ENCODE assay signal across 8 mouse cellular contexts in the genomic region with DNA sequence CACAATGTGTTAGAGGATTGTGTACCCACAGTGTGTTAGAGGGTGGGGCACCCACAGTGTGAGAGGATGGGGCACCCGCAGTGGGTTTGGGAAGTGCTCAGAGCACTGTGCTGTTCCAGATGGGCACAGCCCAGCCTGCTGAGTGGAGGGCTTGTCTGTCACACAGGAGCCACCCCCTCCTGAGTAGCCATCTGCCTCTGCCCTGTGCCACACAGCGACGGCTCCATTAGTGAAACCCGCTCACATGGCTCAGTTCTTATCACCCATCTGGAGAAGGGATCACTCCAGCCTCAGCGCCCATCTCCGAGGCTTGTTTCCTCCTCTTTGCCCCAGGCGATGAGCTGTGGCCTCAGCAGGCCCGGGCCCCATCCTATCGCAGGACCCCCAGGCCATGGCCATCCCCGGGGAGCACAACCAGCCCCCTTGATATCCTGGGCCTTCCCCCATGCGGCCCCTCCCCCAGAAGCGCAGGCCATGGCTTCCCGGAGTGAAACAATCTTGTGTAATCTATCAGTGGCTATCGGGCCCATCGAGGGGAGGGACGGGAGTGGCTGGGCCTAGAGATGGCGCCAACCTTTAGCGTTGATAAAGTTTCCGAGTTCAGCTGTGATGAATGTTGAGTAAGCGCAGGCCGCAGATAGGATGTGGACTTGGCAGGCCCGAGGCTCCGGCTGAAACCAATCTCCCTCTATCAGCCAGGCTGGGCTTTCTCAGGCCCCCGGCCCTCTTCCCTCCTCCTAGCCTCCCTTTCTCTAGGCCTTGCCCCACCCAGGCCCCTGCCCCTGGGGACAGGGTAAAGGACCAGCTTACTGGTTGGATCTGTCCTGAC. TPM values are rescaled to one million over a fixed set of nuclear protein-coding genes. Genes with fewer than 3 reads are reported as not detected.
A peak's percentile ranks its signal among the peaks of the same experiment; 100 is the strongest.
DNase-seq lines count a peak whose midpoint lies in the region; ATAC-seq and TF ChIP-seq lines count a peak whose summit lies in the region.

No protein-coding gene starts in this region.

- WGBS in kidney, adult 2 months: 58% methylated on average over 24 of the region's 24 CpGs
- WGBS in heart, embryonic 14.5 days: 13% methylated on average over 24 of the region's 24 CpGs

- peak overlapping the region; percentile 32 for H3K4me2 ChIP-seq in heart, embryonic 14.5 days (ENCODE audit: low read length)

- TF ChIP-seq POLR2A in kidney, adult 2 months (IDR thresholded peaks at IDR 0.05; ENCODE audit: low read depth, low read length): no peak

- no peaks in the 10 kb centered on the region for H3K36me3 ChIP-seq in kidney, adult 2 months (ENCODE audit: control insufficient read depth, insufficient read depth, low read length)
- H3K36me3 ChIP-seq in heart, embryonic 14.5 days (ENCODE audit: control insufficient read depth, insufficient read depth, low read length): peaks cover 10% of the 10 kb centered on the region

- peak overlapping the region; percentile 58; the same call in 1 of the 2 replicates for H3K9ac ChIP-seq in heart, embryonic 14.5 days (ENCODE audit: low read length)

- H3K4me3 ChIP-seq in kidney, adult 2 months (ENCODE audit: insufficient read depth, low read depth, low read length): no peak overlapping the region
- no peak overlapping the region for H3K4me3 ChIP-seq in heart, embryonic 14.5 days (ENCODE audit: control insufficient read depth in 1 of 2, insufficient read depth in 1 of 2, low read depth in 1 of 2, low read length in 2 of 2)
- H3K4me3 ChIP-seq in layer of hippocampus, adult 2 months: no peak overlapping the region

- H3K27ac ChIP-seq in kidney, adult 2 months (ENCODE audit: insufficient read depth, low read depth, low read length): no peak overlapping the region
- peak overlapping the region; percentile 79 to 92 for H3K27ac ChIP-seq in heart, embryonic 14.5 days (replicated peaks in 1 of 2; ENCODE audit: control insufficient read depth in 1 of 2, insufficient read depth in 1 of 2, low read depth in 2 of 2, low read length in 2 of 2)
- H3K27ac ChIP-seq in layer of hippocampus, adult 2 months: peak overlapping the region; percentile 87

- no peaks in the 10 kb centered on the region for H3K27me3 ChIP-seq in kidney, adult 2 months (replicated peaks; ENCODE audit: control insufficient read depth, insufficient read depth, low read length)
- no peaks in the 10 kb centered on the region for H3K27me3 ChIP-seq in heart, embryonic 14.5 days (ENCODE audit: control insufficient read depth, insufficient read depth, low read length)

- TF ChIP-seq CTCF in kidney, adult 2 months (conservative IDR thresholded peaks at IDR 0.05; ENCODE audit: insufficient read depth, insufficient read length, low read depth, low read length): no peak
- TF ChIP-seq CTCF in layer of hippocampus, adult 2 months (conservative IDR thresholded peaks at IDR 0.05): no peak

- peak; percentile 29 for DNase-seq in kidney, adult 2 months
- DNase-seq in kidney, adult 11 months: no peak
- peak; percentile 71 to 79 for DNase-seq in cerebellum, postnatal 36 days
- DNase-seq in layer of hippocampus, adult 2 months (ENCODE audit: low spot score in 2 of 2): peak; percentile 63 to 69
- no peak for DNase-seq in spleen, postnatal 14 days (ENCODE audit: low spot score in 2 of 2)
- DNase-seq in spleen, adult 12 weeks (ENCODE audit: low spot score): no peak

- peaks cover 3% of the 10 kb centered on the region; the same call in 1 of the 2 replicates for H3K4me1 ChIP-seq in kidney, adult 2 months (ENCODE audit: control insufficient read depth, insufficient read depth, low read length)
- peaks cover 92 to 95% of the 10 kb centered on the region in 2 experiments for H3K4me1 ChIP-seq in heart, embryonic 14.5 days (ENCODE audit: control insufficient read depth in 2 of 2, insufficient read depth in 2 of 2, low read length in 2 of 2)

- peak; percentile 36; the same call in 1 of the 2 replicates for ATAC-seq in heart, embryonic 14.5 days (ENCODE audit: insufficient number of reproducible peaks, insufficient read depth, low FRiP score, low read depth)
- peak; percentile 40 for ATAC-seq in megakaryocyte progenitor cell, adult 5-6 weeks (replicated peaks; ENCODE audit: poor library complexity)

- H3K9me3 ChIP-seq in heart, embryonic 14.5 days (ENCODE audit: control insufficient read depth, low read length): no peaks in the 10 kb centered on the region

RNA-seq across cellular contexts. Expression of gene Zfpm1, which starts 14.4 kb away (rescaled TPM):
- polyA plus RNA-seq in kidney, adult 2 months (2012; rRNA removed): 9.7 and 11.8 TPM in 2 replicates
- polyA plus RNA-seq in heart, embryonic 14.5 days (2014; fragmentation: Nextera tagmentation; extraction: Ambion mirVana): 4.4 and 6.1 TPM in 2 replicates
- total RNA-seq in layer of hippocampus, adult 2 months (2021): 10 to 100 TPM; 45.1 to 45.6 TPM
- total RNA-seq in megakaryocyte progenitor cell, adult 5-6 weeks (2015): 12.2 and 21.6 TPM in 2 replicates
- total RNA-seq in megakaryocyte progenitor cell, adult 5-6 weeks (2017): 9.9 and 20.3 TPM in 2 replicates

Comparison
In these comparisons a context has a peak if more than half of its experiments do, and no peak if none do; other contexts are left out.
1. DNase-seq: peak in kidney, adult 2 months (single experiment), cerebellum, postnatal 36 days (2 of 2) and layer of hippocampus, adult 2 months (2 of 2); none in kidney, adult 11 months (single experiment), spleen, postnatal 14 days (0 of 2) and spleen, adult 12 weeks (single experiment).